Mouse (Mus musculus) adipocyte (in vitro differentiated cells): ENCODE results near the gene Abcc3.
A peak's percentile ranks its signal among the peaks of the same experiment; 100 is the strongest.

ENCODE experiments used
- DNase-seq: peaks from one replicate; pipeline ENCODE4 v3.0.0-alpha.2; 2016; ENCODE audit warnings: low spot score

The Abcc3 gene

DNA sequence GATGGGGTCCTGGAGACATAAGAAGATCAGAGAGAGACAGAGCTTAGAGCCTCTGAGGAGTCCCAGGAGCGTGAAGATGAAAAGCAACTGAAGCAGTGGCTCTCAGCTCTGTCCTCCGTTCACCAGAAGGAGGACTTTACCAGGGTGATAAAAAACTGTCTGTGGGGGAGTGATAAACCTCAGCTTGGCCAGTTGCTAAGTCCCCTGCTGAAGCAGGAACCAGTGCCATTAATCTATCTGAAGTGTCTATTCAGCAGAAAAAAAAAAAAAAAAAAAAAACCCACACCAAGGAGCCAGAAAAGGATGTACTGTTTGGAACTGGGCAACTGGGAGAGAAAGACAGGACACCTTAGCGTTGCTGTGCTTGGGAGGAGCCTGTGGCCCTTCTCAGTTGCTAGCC is 41.7 kb downstream of the Abcc3 start:
- no peak for DNase-seq

GRCm38 (mm10) chr11:94350337-94350736 is 42.5 kb downstream of the Abcc3 start:
- no peak for DNase-seq

- DNase-seq = no peak
These were observed 43.0 kb downstream of the Abcc3 start for GRCm38 (mm10) chr11:94349839-94350238.

- peak; percentile 53 for DNase-seq
These were observed 45.7 kb downstream of the Abcc3 start for GRCm38 (mm10) chr11:94347063-94347575.

- DNase-seq = peak; percentile 85
These were observed 46.2 kb downstream of the Abcc3 start for GRCm38 (mm10) chr11:94346611-94347010.

DNA sequence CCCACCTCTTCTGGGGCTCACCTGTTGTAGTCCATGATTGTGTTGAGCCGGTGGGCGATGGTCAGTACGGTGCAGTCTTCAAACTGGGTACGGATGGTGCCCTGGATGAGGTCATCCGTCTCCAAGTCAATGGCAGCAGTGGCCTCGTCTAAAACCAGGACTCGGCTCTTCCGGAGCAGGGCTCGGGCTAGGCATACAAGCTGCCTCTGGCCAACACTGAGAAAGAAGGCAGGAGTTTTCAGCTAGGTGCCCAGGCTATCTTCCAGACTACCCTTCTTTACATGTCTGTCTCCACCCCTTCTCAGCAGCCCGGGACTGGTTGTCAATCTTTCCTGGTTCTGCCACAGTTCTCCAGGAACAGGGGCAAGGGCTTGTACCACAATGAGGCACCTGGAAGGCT is 46.9 kb downstream of the Abcc3 start:
- no peak for DNase-seq

DNA sequence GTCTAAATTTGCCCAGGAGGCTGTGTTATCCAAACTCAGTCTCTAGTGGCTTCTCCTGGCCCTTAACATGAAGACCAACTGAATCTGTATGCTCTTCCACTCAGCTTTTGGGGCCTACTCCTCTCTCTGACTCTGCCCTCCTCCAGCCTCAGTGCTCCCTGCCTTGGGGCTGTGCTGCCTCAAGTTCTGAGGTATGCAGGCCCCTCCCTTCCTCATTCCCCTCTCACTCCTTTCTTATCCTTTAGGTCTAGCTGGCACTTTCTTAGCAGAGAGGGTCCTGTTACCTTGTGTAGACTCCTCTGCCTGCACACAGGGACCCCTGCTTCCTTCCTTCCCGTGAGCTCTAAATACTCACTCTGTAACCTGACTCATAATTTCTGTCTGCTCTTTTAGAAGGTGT is 48.3 kb downstream of the Abcc3 start:
- no peak for DNase-seq

- no peak for DNase-seq
These were observed 48.8 kb downstream of the Abcc3 start for GRCm38 (mm10) chr11:94343955-94344358.

DNA sequence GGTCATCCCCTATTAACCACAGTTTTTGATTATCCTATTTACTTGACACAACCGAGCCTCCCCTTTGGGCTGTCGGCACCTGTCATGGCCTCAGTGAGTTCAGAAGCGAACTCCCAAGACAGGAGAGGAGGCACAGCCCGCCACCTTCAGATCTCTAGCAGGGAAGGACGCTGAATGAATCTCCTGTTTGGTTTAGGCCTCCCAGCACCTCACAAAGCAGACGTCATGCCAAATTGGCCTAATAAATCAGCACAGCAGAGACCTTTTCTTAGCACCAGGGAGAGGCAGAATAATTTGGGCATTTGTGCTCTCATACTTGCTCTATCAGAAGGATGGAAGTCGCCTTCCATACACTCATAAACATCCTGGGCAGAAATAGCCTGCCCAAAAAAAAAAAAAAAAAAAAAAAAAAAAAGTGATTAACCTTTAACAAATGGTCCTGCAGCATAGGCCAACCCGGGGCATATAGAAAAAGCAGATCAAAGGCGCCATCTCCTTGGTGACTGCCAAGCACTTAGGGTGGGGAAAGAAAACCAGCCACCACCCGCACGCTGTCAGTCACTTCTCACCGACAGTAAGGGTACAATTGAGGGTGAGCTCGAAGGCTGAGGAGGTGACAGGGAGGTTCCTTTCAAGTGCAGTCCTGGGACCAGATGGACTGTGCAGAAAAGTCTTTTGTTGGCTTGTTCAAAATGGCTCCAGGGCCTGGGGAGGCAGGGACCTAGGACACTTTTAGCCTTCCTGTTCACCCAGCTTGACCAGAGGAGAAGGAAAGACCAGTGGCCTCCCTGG is 50.5 kb downstream of the Abcc3 start:
- no peak for DNase-seq

- DNase-seq = no peak
These were observed 51.6 kb downstream of the Abcc3 start for GRCm38 (mm10) chr11:94340948-94341933.

DNA sequence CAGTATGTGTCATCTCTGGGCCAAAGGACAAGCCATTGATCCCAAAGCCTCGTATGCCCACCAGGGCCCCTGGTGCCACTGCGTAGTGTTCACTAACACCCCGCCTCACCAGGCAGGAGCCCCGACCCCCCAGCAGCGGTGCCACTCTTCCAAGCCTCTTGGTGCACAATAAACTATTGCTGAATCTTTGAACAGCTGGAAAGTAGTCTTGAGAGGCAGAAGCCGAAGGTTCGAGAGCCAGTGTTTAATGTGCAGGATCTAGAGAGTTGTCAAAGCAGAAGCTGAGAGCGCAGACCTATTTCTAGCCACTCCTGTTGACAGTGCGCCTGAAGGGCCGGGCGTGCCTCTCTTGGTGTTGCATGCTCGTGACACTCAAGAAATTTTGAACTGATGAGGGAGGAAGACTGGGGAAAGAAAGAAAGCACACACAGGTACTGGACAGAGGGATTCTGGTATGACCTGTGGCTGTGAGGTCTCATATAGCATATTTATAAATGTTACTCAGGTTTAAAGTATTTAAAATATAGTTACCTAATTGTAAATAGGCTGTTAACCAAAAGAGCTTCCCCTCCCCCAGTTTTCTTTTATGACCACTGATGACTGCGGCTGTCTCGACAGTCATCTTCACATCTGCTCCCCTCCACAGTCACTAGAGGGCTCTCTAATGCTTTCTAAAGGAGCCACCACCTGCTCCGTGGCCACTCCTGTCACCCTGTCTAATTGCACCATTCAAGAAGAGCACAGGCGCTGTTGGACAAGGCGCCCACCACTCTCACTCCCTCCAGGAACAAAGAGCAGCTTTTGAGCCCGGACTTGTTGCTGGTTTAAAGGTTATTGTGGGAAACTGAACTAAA is 52.8 kb downstream of the Abcc3 start:
- peak; percentile 67 for DNase-seq

- DNase-seq = no peak
These were observed 54.5 kb downstream of the Abcc3 start for GRCm38 (mm10) chr11:94338347-94338746.

DNA sequence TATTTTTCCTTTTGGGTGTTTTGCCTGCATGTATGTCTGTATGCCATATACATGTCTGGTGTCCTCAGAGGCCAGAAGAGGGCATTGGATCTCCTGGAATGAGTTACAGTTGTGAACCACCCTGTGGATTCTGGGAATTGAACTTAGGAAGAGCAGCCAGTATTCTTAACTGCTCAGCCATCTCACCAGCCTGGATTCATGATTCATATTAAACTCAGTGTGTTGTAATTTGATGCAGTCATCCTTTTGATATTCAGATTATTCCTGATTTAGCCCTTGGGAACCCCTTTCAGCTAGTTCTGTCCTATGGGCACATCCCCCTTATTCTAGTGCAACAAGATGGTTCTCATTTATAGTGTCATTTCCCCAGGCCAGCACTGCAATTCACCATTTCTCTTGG is 56.2 kb downstream of the Abcc3 start:
- no peak for DNase-seq

DNA sequence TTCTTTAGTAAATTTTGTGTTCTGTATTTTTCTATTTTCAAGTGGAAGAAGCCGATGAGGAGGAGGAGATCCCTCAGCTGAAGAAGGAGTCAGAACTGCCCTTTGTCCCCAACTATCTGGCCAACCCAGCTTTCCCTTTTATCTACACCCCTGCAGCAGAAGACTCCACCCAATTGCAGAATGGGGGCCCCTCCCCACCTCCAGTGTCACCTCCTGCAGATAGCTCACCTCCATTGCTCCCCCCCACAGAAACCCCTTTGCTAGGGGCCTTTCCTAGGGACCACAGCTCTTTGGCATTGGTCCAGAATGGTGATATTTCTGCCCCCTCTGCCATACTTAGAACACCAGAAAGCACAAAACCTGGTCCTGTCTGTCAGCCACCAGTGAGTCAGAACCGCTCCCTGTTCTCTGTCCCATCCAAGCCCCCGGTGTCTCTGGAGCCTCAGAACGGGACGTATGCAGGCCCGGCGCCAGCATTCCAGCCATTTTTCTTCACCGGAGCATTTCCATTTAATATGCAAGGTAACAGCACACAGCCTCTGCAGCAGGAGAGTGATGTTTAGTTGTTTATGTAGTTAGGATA is 58.3 kb downstream of the Abcc3 start:
- DNase-seq = no peak

- DNase-seq = no peak
These were observed 60.1 kb downstream of the Abcc3 start for GRCm38 (mm10) chr11:94332726-94333125.

GRCm38 (mm10) chr11:94330211-94330610 is 62.6 kb downstream of the Abcc3 start:
- DNase-seq = peak; percentile 40

- peak; percentile 89 for DNase-seq
These were observed 63.4 kb downstream of the Abcc3 start for GRCm38 (mm10) chr11:94329270-94329891.

- DNase-seq = peak; percentile 56
These were observed 64.2 kb downstream of the Abcc3 start for GRCm38 (mm10) chr11:94328644-94329025.

DNA sequence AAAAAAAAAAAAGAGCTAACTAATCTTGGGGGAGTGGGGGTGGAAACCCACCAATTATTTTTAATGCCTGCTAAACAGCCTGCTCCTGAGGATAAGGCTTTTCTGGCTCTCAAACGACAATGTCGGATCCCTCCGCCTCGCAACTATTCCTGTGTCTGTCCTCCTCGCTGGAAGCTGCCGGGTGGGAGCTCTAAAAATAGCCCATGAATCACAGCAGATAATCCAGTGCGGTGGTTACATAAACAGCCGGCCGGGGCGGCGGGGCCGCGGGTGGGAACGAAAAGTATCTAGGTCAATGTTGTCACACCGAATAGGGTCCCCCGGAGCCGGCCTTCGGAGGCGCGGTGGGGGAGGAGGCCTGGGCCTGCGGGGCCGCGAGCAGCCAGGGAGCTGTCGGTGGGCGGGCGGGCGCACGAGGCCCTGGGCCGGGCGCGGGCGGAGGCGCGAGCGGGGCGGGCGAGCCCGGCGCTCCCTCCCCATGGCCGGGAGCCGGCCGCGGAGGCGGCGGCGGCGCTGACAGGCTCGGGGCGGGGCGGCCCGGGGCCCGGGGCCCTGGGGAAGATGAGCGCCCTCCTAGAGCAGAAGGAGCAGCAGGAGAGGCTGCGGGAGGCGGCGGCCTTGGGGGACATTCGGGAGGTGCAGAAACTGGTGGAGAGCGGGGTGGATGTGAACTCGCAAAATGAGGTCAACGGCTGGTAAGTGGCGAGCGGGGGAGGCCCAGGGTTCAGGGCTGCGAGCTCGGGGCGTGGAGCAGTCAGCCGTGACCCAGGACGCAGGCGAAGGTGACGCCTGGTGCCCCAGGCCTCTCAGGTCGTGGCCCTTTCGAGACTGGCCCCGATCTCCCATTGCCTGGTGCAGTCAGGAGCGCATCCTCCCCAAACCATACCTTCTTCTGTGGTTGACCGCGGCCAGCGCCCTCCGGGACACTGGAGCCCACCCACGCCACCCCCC is 64.8 kb downstream of the Abcc3 start, which contains the start of gene Ankrd40:
Ankrd40 (plus strand) TSS at position 309 of the 951 bp plus-strand sequence.
- peak; percentile 94 for DNase-seq
